Mouse (Mus musculus) heart, embryonic 12.5 days (tissue): ENCODE data around the gene Aox3. TPM values are rescaled to one million over a fixed set of nuclear protein-coding genes. Genes with fewer than 3 reads are reported as not detected.

Source experiments
- ATAC-seq: fragments of 200-750 bp; cut with Nextera tagmentation; 2 replicates; pipeline ENCODE4 v1.8.0; 2017; ENCODE audit warnings: moderate TSS enrichment, moderate library complexity; ENCODE audit not compliant: insufficient number of reproducible peaks, low FRiP score
- H3K27ac ChIP-seq: fragments of 300-500 bp; sonication (generic); 2 replicates; pipeline ENCODE4 v1.5.1; 2016; ENCODE audit warnings: mild to moderate bottlenecking, moderate library complexity; ENCODE audit not compliant: poor library complexity, severe bottlenecking
- H3K27me3 ChIP-seq: fragments of 300-500 bp; sonication (generic); replicated peaks from 2 replicates; pipeline ENCODE4 v1.6.1; 2016; ENCODE audit warnings: mild to moderate bottlenecking, moderate library complexity
- H3K36me3 ChIP-seq: fragments of 300-500 bp; sonication (generic); 2 replicates; pipeline ENCODE4 v1.6.1; 2016; ENCODE audit warnings: mild to moderate bottlenecking, moderate library complexity
- H3K4me1 ChIP-seq: fragments of 300-500 bp; sonication (generic); replicated peaks from 2 replicates; pipeline ENCODE4 v1.6.1; 2016; ENCODE audit warnings: mild to moderate bottlenecking
- H3K4me2 ChIP-seq: fragments of 300-500 bp; sonication (generic); 2 replicates; pipeline ENCODE4 v1.6.1; 2016; ENCODE audit warnings: mild to moderate bottlenecking, moderate library complexity
- H3K4me3 ChIP-seq: fragments of 300-500 bp; sonication (generic); 2 replicates; pipeline ENCODE4 v1.5.1; 2016; ENCODE audit warnings: mild to moderate bottlenecking
- H3K9ac ChIP-seq: fragments of 300-500 bp; sonication (generic); 2 replicates; pipeline ENCODE4 v1.6.1; 2016; ENCODE audit warnings: mild to moderate bottlenecking, moderate library complexity
- H3K9me3 ChIP-seq: fragments of 300-500 bp; sonication (generic); replicated peaks from 2 replicates; pipeline ENCODE4 v1.6.1; 2016; ENCODE audit warnings: mild to moderate bottlenecking, moderate library complexity
- WGBS: fragments of 180-500 bp; shearing (Covaris S2); methylation state at CpG from one replicate; pipeline ENCODE4 v1.1.7; 2016; 5-methylcytosine and 5-hydroxymethylcytosine counted together
- polyA plus RNA-seq: library from polyadenylated mRNA; unstranded; fragments of >200 nt; fragmentation: Nextera tagmentation; extraction: Ambion mirVana; gene quantifications from 2 replicates; pipeline ENCODE4 v1.2.1, GENCODE M21; 2016

Gene Aox3
- polyA plus RNA-seq, 1 experiment from 2014 or later, result not detected

GRCm38 (mm10) chr1:58105685-58106084, 7.2 kb upstream of the Aox3 start:
- WGBS, result 86% methylated on average over 6 of the region's 6 CpGs
- Histone ChIP-seq H3K27ac (no peak overlapping the region), H3K9ac (no peak overlapping the region), H3K36me3 (no peaks in the 10 kb centered on the region), H3K9me3 (no peaks in the 10 kb centered on the region), H3K4me1 (no peaks in the 10 kb centered on the region), H3K4me3 (no peak overlapping the region), H3K27me3 (peaks cover 5% of the 10 kb centered on the region; the same call in 1 of the 2 replicates), H3K4me2 (no peak overlapping the region)
- no peak for ATAC-seq

GRCm38 (mm10) chr1:58107066-58107465, 5.9 kb upstream of the Aox3 start:
- Histone ChIP-seq H3K27ac (no peak overlapping the region), H3K9me3 (no peaks in the 10 kb centered on the region), H3K36me3 (no peaks in the 10 kb centered on the region), H3K27me3 (peaks cover 5% of the 10 kb centered on the region; the same call in 1 of the 2 replicates), H3K9ac (no peak overlapping the region), H3K4me3 (no peak overlapping the region), H3K4me1 (0 out of 2 replicates have a peak, but pooled peaks cover under 1% of the 10 kb centered on the region), H3K4me2 (no peak overlapping the region)
- ATAC-seq, result no peak
- 74% methylated on average over 2 of the region's 2 CpGs for WGBS

GRCm38 (mm10) chr1:58110241-58110640, 2.7 kb upstream of the Aox3 start:
- H3K4me3 ChIP-seq, result no peak overlapping the region
- no peak overlapping the region for H3K4me2 ChIP-seq
- no peak for ATAC-seq
- H3K9ac ChIP-seq, result no peak overlapping the region
- WGBS, result 85% methylated on average over 5 of the region's 5 CpGs
- H3K9me3 ChIP-seq, result no peaks in the 10 kb centered on the region
- H3K36me3 ChIP-seq, result no peaks in the 10 kb centered on the region
- H3K4me1 ChIP-seq, result 0 out of 2 replicates have a peak, but pooled peaks cover 6% of the 10 kb centered on the region
- H3K27ac ChIP-seq, result no peak overlapping the region
- peaks cover 5% of the 10 kb centered on the region; the same call in 1 of the 2 replicates for H3K27me3 ChIP-seq

- Histone ChIP-seq H3K27ac (no peak overlapping the region), H3K4me3 (no peak overlapping the region), H3K9me3 (no peaks in the 10 kb centered on the region), H3K9ac (no peak overlapping the region), H3K27me3 (peaks cover 5% of the 10 kb centered on the region; the same call in 1 of the 2 replicates), H3K4me2 (no peak overlapping the region), H3K4me1 (0 out of 2 replicates have a peak, but pooled peaks cover 6% of the 10 kb centered on the region), H3K36me3 (no peaks in the 10 kb centered on the region)
- 64% methylated on average over 3 of the region's 4 CpGs for WGBS
- ATAC-seq, result no peak
These were observed 1.6 kb upstream of the Aox3 start for GRCm38 (mm10) chr1:58111315-58111714.

- H3K9me3 ChIP-seq, result no peaks in the 10 kb centered on the region
- 0 out of 2 replicates have a peak, but pooled peaks cover 6% of the 10 kb centered on the region for H3K4me1 ChIP-seq
- H3K9ac ChIP-seq, result no peak overlapping the region
- H3K27ac ChIP-seq, result no peak overlapping the region
- no peaks in the 10 kb centered on the region for H3K36me3 ChIP-seq
- no peak for ATAC-seq
- H3K4me2 ChIP-seq, result no peak overlapping the region
- peaks cover 1% of the 10 kb centered on the region; the same call in 1 of the 2 replicates for H3K27me3 ChIP-seq
- no peak overlapping the region for H3K4me3 ChIP-seq
These were observed 511 bp downstream of the Aox3 start for GRCm38 (mm10) chr1:58113441-58113840.

GRCm38 (mm10) chr1:58114021-58114560, 1.2 kb downstream of the Aox3 start:
- WGBS, result 62% methylated on average over 6 of the region's 6 CpGs
- no peak overlapping the region for H3K4me3 ChIP-seq
- H3K27ac ChIP-seq, result no peak overlapping the region
- H3K9me3 ChIP-seq, result no peaks in the 10 kb centered on the region
- H3K4me1 ChIP-seq, result 0 out of 2 replicates have a peak, but pooled peaks cover 6% of the 10 kb centered on the region
- H3K4me2 ChIP-seq, result no peak overlapping the region
- no peak for ATAC-seq
- no peaks in the 10 kb centered on the region for H3K36me3 ChIP-seq
- H3K9ac ChIP-seq, result no peak overlapping the region
- H3K27me3 ChIP-seq, result no peaks in the 10 kb centered on the region

- WGBS, result 68% methylated on average over 12 of the region's 12 CpGs
- no peak overlapping the region for H3K4me3 ChIP-seq
- no peaks in the 10 kb centered on the region for H3K36me3 ChIP-seq
- no peak for ATAC-seq
- no peak overlapping the region for H3K27ac ChIP-seq
- no peaks in the 10 kb centered on the region for H3K9me3 ChIP-seq
- no peaks in the 10 kb centered on the region for H3K27me3 ChIP-seq
- H3K4me2 ChIP-seq, result no peak overlapping the region
- H3K9ac ChIP-seq, result no peak overlapping the region
- 0 out of 2 replicates have a peak, but pooled peaks cover 6% of the 10 kb centered on the region for H3K4me1 ChIP-seq
These were observed 1.9 kb downstream of the Aox3 start for GRCm38 (mm10) chr1:58114666-58115375.

GRCm38 (mm10) chr1:58118231-58118630, 5.3 kb downstream of the Aox3 start:
- Histone ChIP-seq H3K36me3 (no peaks in the 10 kb centered on the region), H3K4me2 (no peak overlapping the region), H3K9me3 (no peaks in the 10 kb centered on the region), H3K27me3 (no peaks in the 10 kb centered on the region), H3K9ac (no peak overlapping the region), H3K27ac (no peak overlapping the region), H3K4me1 (no peaks in the 10 kb centered on the region), H3K4me3 (no peak overlapping the region)
- no peak for ATAC-seq
- WGBS, result 81% methylated on average over 3 of the region's 3 CpGs

GRCm38 (mm10) chr1:58124901-58125300, 12.0 kb downstream of the Aox3 start:
- WGBS, result 84% methylated on average over 8 of the region's 8 CpGs
- no peaks in the 10 kb centered on the region for H3K9me3 ChIP-seq

GRCm38 (mm10) chr1:58137891-58138290, 25.0 kb downstream of the Aox3 start:
- Histone ChIP-seq H3K27me3 (no peaks in the 10 kb centered on the region), H3K4me2 (no peak overlapping the region), H3K27ac (no peak overlapping the region), H3K4me1 (0 out of 2 replicates have a peak, but pooled peaks cover 4% of the 10 kb centered on the region), H3K9me3 (peaks cover 8% of the 10 kb centered on the region; the same call in 1 of the 2 replicates), H3K9ac (no peak overlapping the region), H3K36me3 (no peaks in the 10 kb centered on the region), H3K4me3 (no peak overlapping the region)
- no peak for ATAC-seq

More at GRCm38 (mm10) chr1:58124901-58125300, 12.0 kb downstream of the Aox3 start:
- Histone ChIP-seq H3K27me3 (no peaks in the 10 kb centered on the region), H3K36me3 (no peaks in the 10 kb centered on the region), H3K4me2 (no peak overlapping the region), H3K4me3 (no peak overlapping the region), H3K27ac (no peak overlapping the region), H3K4me1 (no peaks in the 10 kb centered on the region), H3K9ac (no peak overlapping the region)
- ATAC-seq, result no peak

- Histone ChIP-seq H3K36me3 (no peaks in the 10 kb centered on the region), H3K9ac (no peak overlapping the region), H3K27ac (no peak overlapping the region), H3K27me3 (no peaks in the 10 kb centered on the region), H3K9me3 (peaks cover 8% of the 10 kb centered on the region; the same call in 1 of the 2 replicates), H3K4me1 (0 out of 2 replicates have a peak, but pooled peaks cover 4% of the 10 kb centered on the region), H3K4me2 (no peak overlapping the region), H3K4me3 (no peak overlapping the region)
- ATAC-seq, result no peak
- 84% methylated on average over 9 of the region's 9 CpGs for WGBS
These were observed 26.1 kb downstream of the Aox3 start for GRCm38 (mm10) chr1:58138986-58139385.
